Mouse (Mus musculus): ENCODE measurements around the gene Rab3gap2. TPM values are rescaled to one million over a fixed set of nuclear protein-coding genes. Genes with fewer than 3 reads are reported as not detected.
A peak's percentile ranks its signal among the peaks of the same experiment; 100 is the strongest.

Gene Rab3gap2
- polyA plus RNA-seq, 1 experiment = 53.8 TPM

GRCm38 (mm10) chr1:185328721-185329610 lies 125.0 kb downstream of the Rab3gap2 start, which contains the start of gene Iars2:
TSS of gene Iars2 (minus strand) at chr1:185329396.
- DNase-seq (ENCODE audit: extremely low spot score in 1 of 2, low spot score in 1 of 2) = peak; percentile 67 to 92

GRCm38 (mm10) chr1:185329851-185330250 lies 125.9 kb downstream of the Rab3gap2 start:
- no peak for DNase-seq (ENCODE audit: extremely low spot score in 1 of 2, low spot score in 1 of 2)

DNA sequence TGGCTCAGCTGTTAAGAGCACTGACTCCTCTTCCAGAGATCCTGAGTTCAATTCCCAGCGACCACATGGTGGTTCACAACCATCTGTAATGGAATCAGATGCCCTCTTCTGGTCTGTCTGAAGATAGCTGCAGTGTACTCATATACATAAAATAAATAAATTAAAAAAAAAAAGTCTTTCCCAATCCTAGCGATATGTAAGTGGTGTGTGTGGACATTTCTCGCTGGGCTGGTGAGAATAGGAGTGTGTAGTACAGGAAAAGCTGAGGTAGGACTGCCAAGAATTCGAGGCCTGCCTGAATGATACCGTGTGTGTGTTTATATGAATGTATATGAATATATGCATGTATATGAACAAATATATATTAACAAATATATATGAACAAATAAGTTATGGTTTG lies 127.4 kb downstream of the Rab3gap2 start:
- no peak for DNase-seq (ENCODE audit: extremely low spot score in 1 of 2, low spot score in 1 of 2)

GRCm38 (mm10) chr1:185331983-185332430 lies 128.1 kb downstream of the Rab3gap2 start, which contains the start of gene Bpnt1:
TSS of gene Bpnt1 (plus strand) at chr1:185332149.
- peak; percentile 71 to 88 for DNase-seq (ENCODE audit: extremely low spot score in 1 of 2, low spot score in 1 of 2)

DNA sequence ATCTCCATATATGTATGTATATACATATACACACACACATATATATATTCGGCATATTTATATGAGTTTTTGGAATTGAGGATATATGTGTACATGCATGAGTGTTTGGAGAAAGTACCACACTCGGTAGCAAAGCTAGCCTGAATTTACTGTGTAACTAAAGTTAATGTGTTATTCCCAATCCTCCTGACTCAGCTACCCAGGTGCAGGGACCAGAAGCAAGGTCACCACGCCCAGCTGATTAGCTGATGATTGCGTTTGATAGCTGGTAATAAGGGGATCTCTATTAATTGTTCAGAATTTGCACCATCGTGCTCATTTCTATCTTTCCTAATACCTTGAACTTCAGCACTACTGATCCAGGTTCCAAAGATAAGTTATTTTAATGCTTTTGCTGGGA lies 129.7 kb downstream of the Rab3gap2 start:
- no peak for DNase-seq (ENCODE audit: extremely low spot score in 1 of 2, low spot score in 1 of 2)

DNA sequence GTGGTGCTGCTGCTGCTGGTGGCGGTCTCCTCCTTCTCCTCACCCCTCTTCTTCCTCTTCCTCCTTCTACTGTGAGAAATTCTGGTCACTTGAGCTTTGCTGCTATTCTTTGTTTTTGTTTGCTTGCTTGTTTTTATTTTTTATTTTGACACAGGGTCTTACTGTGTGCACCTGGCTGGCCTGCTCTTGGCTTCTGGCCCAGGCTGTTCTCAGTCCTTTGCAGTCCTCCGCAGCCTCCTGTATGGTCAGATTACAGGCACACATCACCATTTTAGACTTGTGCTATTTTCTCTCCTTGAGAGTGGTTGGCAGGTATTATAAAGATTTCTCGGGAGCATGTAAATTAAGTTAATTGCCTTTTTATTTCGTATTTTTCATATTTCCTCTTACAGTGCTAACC lies 130.2 kb downstream of the Rab3gap2 start:
- DNase-seq (ENCODE audit: extremely low spot score in 1 of 2, low spot score in 1 of 2) = no peak

DNA sequence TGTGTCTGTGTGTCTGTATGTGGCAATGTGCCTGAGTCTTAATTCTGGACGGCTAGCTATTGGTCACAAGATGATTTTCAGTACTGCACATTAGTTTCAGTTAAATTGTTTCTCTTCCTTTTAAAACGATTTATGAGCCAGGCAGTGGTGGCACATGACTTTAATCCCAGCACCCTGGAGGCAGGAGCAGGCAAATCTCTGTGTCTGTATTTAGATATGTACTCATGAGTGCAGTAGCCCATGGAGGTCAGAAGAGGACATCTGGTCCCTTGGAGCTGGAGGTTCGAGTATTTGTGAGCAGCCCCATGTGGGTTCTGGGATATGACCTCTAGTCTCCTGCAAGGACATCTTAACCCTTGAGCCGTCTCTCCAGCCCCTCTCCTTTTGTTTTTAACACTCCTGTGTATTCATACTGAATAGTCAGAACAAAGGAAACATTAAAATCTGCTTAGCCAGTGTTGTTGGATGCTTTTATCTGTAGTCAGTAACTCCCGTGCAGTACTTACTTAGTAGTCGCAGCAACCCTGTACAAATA lies 131.4 kb downstream of the Rab3gap2 start:
- no peak for DNase-seq (ENCODE audit: extremely low spot score in 1 of 2, low spot score in 1 of 2)

Other genes starting within 250 kb of the Rab3gap2 start
- 48.6 and 51.7 TPM in 2 replicates for gene Mark1, start 204.5 kb upstream of the Rab3gap2 start, polyA plus RNA-seq (2012; rRNA removed)
- 22.3 and 26.1 TPM in 2 replicates for gene Iars2, start 125.3 kb downstream of the Rab3gap2 start, polyA plus RNA-seq (2012; rRNA removed)
- 89.2 and 93.1 TPM in 2 replicates for gene Bpnt1, start 128.0 kb downstream of the Rab3gap2 start, polyA plus RNA-seq (2012; rRNA removed)
- gene Eprs, start 158.9 kb downstream of the Rab3gap2 start, polyA plus RNA-seq (2012; rRNA removed) = 34.0 and 36.7 TPM in 2 replicates